Mouse (Mus musculus) WW6 (cell line): ENCODE measurements around the gene Gm28048.

Source experiments
- DNase-seq: peaks from one replicate; pipeline ENCODE4 v3.0.0-alpha.2; 2013; ENCODE audit warnings: low read depth, low spot score

Gm28048 gene

DNA sequence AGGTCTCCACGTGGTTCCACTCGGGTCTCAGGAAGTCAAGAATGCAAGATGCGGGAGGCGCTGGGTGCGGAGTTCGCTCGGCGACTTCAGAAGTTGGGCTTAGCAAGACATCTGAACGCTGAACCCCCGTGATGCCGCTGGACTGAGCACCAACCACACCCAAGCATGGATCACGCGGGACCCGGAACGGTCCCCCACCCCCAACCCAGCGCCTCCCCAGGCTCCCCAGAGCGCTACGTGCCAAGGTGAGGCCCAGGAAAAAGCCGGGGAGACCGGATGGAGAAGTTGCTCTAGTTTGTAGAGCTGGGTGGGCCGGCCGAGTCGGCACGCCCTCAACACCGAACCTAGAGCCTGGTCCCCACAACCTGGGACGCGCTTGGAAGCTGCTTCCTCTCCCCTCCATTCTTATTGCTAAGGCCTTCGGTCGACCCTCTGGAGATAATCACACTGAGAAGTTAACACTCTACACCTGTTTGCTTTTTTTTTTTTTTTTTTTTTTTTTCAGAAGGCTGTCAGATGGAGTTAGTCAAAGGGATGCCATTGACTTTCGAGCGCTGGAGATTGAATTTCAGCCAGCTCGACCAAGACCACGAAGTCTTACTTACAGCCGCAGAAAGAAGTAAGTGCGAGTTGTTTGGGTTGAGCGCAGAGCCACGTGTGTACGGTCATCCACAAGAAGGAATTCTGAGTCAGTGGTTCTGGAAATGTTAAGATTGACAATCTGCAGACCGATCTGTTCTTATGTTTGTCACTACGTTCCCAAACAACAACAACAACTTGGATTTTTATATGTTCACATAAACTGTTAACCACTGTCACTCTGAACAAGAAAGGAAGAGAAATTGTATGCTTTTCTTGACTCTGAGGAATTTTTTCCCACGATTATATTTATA is 121.3 kb downstream of the Gm28048 start, which contains the start of gene B3gnt2:
Gene B3gnt2 (minus strand): TSS at position 627 of the 893 bp plus-strand sequence.
- DNase-seq: peak; percentile 53

DNA sequence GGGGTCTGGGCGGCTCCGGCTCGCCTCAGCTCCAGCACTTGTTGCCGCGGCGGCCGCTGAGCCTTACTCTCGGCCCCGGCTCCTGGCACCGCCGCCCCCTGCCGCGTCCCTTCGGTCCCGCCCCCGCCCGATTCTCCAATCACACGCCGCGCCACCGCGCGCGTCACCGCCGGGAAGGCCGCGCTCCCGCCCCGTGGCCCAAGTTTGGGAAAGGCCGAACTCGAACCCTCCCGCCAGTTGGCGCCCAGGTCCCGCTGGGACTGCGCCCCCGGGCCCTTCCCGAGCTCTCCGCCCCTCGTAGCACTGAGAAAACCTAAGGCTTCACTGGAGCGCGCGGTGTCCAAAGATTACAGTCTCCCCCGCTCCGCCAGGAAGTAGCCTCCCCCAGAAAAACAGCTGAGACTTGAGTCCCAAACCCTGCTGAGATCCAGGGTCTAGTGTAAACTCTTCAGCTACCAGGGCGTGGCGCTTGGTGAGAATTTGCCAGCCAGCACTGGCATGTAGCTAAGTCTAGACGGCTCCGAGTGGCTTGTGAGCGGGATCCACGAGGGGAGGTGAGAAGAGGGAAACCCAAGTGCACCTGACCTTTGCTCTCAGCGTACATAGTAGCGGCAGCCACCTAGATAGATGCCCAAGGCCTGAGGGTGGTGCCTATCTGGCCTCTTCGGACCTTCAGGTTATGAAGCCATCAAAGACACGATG is 122.1 kb downstream of the Gm28048 start:
- DNase-seq: peak; percentile 91

DNA sequence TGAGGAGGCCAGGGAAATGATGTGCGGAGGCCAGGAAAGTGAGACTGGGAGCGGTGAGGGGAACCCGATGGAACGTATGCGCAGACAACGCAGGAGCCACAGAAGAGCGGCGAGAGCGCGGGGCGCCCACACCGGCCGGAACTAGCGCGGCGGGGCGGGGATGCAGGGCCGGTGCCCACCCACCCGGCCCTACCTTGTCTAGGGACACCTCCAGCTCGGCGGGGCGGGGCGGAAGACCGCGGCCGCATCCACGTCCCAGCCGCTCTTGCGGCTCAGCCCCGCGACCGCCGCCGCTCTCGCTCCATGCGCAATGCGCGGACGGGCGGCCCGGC is 122.6 kb downstream of the Gm28048 start:
- DNase-seq: peak; percentile 47

DNA sequence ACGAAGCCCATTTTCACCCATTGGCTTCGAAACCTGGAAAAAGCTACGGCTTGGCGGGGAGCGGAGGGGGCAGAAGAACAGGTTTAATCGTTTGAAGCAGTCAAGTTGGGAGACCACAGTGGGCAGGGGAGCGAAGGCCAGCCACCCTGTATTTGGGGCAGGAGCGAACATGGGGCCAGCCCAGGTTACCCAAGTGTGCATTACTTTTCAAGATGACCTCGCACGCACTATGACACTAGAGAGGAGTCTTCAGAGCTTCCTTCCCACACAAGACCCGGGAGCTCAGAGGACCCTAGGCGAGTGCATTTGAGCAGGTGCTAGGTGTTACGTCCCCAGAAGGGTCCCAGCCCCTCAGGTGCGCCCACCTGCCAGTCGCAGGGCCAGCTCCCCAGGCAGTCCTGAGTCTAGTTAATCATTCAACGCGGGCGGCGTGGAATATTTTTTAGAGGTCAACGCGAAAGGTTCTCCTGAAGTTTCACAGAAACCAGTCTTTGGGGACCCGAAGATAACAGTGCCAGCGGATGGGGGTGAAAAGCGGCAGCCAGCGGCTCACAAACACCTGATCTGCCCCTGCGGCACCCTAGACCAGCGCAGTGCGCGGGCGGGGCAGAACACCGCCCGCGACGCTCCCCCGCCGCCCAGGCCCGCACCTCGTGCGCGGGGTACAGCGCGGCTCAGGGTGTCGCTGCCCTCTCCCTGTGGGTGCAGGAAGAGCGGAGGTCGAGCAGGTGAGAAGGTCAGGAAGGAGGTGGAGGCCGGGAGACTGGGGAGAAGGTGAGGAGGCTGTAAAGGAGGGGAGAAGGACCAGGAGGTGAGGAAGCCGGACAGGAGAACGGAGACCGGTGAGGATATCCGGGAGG is 123.2 kb downstream of the Gm28048 start:
- no peak for DNase-seq

DNA sequence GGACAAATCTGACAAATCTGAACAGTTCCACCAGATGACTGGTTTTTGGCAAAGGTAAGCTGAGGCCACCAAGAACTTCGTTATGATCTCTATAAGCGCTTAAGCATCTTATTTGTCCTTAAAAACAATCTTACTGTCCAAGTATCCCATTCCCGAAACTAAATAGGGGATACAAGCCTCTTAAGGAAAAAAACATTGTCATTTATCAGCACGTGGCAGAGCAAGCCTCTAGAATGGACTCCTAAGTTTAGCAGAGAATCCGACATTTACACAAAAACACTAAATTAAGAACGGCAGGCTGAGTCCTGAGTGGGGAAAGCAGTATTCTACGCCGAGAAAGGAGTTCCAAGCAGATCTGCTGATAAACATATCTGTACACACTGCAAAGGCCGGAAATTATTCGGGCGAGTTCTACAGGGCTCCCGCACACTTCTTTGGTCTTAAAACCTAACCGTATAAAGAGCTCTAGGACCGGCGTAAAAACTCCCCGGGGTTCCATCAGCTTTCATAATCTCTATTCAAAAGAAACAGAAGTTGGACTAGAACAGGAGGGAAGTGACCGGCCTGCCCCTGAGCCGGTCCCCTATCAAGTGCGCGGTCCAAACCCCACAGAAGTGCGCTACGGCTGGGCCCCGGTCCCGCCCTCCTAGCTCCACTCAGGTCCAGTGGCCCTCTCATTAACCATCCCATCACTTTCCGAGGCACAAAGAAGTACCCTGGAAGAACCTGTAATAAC is 124.0 kb downstream of the Gm28048 start:
- no peak for DNase-seq

- DNase-seq: no peak
These were observed 124.7 kb downstream of the Gm28048 start for GRCm38 (mm10) chr11:22857106-22857704.

- DNase-seq: no peak
These were observed 125.4 kb downstream of the Gm28048 start for GRCm38 (mm10) chr11:22856371-22856965.

- no peak for DNase-seq
These were observed 127.3 kb downstream of the Gm28048 start for GRCm38 (mm10) chr11:22854571-22854970.

DNA sequence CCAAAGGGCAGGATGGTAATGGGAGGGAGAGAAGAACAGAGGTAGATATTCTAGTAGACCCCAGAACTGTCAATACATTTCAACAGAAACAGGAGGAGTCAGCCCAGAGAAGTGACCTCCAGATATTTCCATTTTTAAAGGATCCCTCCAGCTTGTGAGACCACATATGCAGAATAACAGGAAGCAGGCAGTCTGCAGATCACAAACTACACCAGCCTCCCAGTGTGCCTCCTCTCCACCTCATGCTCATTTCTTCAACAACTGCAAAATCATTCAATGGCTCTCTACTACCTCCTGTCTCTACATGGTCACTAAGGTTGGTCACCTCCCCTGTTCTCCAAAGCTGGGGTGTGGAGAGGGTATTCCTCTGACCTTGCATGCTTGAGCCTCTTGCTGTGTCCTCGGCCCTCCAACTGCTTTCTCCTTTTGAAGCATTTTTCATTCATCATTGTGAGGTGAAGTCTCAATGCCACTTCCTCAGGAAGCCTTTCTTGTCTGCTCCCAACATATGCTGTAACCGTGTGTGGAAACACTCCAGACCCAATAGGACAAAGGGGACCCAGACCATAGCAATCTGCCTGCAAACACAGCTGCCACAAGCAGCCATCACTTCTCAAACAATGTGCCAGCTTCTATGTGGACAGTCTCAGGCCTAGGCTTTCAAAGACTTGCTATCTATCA is 128.3 kb downstream of the Gm28048 start:
- no peak for DNase-seq

DNA sequence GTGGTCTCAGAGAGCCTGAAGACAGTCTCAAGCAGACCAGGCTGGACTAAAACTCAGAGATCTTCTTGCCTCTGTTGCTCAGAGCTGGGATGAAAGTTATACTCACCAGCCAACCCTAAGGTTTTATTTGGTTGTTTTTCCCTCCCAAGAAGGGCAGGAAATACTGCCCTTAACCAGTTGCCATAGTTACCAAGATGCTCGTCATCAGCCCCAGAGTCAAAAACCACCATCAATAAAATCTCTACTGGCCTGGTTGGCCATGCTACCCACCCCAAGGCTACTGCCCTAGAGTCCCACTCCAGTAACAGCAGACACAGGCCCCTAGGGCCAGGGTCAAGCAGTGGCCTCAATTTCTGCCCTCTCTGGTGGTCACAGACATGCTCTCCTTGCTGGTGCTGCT is 129.4 kb downstream of the Gm28048 start:
- DNase-seq: no peak

- peak; percentile 54 for DNase-seq
These were observed 130.5 kb downstream of the Gm28048 start for GRCm38 (mm10) chr11:22851416-22851815.

DNA sequence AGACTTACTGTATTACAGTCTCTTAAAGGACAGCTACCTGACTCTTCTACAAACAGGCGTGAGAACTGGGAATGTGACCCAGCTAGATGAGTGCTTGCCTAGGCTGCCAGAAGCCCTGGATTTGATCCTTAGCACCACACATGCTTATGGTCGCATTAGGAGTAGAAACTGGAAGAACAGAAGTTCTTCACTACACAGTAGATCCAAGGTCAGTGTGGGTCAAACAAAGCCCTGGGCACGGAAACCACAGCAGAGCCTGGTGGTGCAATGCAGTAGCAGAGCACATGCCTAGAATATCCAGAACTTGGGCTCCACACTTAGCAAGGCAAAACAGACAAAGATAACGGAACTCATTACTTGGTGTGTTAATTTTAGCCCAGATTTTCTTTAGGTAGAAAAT is 131.8 kb downstream of the Gm28048 start:
- no peak for DNase-seq

DNA sequence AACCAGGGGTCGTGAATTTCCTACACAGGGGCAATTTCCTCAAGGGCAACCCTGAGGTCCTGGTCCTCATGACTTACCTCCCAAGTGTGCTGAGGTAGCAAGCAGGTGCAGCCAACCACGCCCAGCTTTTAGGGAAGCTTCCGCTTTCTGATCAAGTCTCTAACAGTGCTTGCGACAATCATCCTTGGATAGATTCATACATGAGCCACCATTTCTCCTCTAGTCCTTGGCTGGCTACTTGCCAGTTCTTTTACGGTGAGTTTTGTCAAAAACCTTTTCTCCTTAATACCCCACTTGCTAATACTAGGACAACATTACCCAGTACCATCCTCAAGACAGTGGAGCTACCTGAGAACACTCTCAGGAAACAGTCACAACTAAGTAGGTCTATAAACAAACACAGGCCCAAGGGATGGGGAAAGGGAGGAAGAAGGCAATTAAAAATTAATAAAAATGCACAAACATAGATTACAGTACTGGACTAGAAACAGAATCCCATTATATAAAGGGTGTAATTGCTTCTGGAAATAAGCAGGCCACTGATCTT is 133.2 kb downstream of the Gm28048 start:
- DNase-seq: no peak

DNA sequence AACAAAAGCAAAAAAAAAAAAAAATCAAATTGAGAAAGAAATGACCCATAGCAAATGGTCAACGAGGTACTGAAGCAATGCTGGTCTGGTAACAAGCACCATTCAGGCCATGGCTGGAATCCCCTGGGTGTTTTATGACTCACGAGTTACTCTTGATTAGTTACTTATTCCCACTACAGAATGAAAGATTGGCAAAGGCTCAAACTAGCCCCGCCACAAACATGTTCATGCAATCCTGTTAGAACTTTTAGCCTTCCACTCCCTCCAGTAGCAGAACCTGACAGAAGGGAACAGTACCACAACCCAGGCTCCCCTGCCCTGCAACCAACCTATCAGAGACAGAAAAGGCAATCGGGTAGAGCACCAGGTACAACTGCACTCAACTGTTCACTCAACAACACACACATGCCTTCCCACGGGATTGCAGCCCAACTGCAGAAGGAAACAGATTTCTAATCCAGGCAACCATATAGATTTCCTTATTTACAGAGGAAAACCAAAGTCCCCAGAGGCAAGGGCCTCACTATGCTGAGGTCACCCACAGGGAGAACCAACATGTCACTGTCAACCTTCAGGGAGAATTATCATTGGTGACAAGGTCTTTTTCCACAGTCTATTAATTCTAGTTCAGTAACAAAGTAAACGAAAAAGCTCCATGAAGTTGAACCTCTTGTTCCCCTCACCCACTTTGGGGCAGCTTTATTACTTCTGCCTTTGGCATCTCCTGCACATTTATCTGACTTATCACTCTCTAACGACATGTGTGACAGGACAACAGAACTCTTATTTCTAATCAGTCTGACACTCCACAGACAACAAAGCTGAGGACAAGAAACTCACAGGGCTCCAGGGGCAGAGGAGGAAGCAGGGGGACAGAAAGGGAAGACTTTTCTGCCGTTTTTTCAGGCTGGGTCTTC is 133.9 kb downstream of the Gm28048 start:
- DNase-seq: no peak

DNA sequence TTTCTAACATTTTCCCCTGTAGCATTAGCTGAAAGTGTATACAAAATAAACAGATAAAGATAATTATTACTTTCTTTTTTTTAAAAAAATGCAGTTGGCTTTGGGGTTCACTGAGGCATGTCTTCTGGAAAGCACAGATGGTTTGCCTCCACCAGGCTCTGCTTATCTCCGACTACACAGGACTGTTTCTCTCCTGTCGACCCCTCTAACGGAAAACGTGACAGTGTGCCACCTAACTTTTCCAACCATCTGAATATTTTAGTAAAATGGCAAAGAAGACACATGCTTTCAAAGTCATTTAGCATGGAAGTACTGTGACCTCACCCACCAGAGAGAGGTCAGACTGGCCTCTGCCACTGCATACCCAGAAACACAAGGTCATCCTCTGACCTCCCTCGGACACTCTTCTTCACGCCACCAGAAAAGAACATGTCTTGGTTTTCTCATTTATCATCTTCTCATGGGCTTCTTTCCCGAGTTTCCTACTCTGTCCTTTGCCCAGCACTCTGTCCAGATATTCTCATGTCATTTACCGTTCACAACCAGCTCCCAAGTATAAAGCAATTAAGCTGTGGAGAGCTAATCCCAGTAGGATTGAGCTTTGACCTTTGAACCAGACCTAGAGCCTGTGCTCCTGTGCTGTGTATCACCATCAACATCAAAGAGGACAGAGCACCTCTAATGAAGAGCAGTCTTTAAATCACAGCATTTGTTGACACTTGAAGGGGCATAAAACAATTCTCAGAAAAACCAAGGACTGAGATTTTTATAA is 134.7 kb downstream of the Gm28048 start:
- DNase-seq: no peak

DNA sequence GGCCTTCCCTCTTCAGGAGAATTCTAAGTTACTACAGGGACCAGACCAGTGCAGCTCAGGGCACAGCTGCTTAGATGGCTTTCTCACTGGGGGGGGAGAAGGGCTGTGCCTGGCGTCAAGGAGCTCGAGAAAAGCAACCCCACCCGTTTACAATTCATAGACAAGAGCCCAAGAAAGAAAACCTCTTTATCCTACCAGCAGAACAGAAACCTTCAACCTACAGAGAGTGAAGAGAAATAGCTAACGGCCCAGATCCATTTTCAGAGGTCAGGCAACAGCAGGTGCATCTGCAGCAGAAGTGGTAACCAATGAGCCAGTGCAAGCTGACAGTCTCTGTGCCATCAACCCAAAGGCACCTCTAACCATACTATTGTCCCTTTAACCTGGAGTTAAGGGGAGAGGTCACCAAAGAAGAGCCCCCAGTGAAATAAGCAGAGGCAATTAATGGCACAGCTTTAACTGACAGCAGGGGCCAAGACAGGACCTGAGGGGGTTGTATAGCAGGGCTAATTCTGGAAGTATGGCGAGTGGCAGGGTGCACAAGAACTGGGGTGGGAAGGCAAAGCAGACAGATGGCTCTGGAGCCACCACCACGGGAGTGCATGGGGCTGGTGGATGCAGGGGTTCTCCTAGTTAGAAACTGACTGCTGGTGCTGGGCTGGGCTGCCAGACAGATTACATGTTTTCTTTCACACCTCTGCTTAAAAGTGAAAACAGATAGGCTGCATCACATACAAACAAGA is 135.6 kb downstream of the Gm28048 start:
- DNase-seq: no peak
